Mouse (Mus musculus) heart, postnatal 36 days (tissue): ENCODE measurements around the gene Ifnar1. TPM values are rescaled to one million over a fixed set of nuclear protein-coding genes. Genes with fewer than 3 reads are reported as not detected.

ENCODE experiments used
- DNase-seq, 2 experiments: peaks; one replicate each; pipeline ENCODE4 v3.0.0; 2021 to 2022
- intact Hi-C: fragments of 180-260 bp; cut with DNase I; formaldehyde crosslinking; loops from one replicate; pipeline ENCODE4 v1.15.1; 2025
- total RNA-seq, 2 experiments: library from RNA; stranded (reverse); gene quantifications; 2 replicates each; pipeline ENCODE4 v1.2.3; 2021

Gene Ifnar1
- total RNA-seq, 2 experiments from 2014 or later = 31.5 to 32.6 TPM

- DNase-seq = no peak
These were observed 25.1 kb upstream of the Ifnar1 start for GRCm38 (mm10) chr16:91459841-91460370.

GRCm38 (mm10) chr16:91461066-91461638 is 23.9 kb upstream of the Ifnar1 start:
- intact Hi-C loops = no loop called here
- DNase-seq = peak in 1 of 2 experiments; percentile 41

More at GRCm38 (mm10) chr16:91459841-91460370, 25.1 kb upstream of the Ifnar1 start:
- intact Hi-C loops = no loop called here

DNA sequence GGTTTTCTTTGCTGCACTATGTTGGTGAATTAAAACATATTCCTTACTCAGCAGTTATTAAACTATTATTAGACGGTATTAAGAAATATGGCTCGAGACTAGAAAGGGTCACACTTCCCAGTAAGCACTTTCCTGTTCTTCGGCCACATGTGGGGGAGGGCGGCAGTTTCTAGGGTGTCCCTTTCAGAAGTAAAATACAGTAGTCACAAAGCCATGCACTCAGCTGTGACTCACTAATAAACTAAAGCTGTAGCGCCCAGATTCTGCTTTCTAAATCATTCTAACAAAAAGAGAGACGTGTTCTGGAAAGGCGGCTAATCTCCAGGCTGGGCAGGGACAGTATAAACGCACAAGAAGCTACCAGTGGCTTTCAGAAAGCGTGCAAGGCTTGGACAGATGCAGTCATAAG is 23.3 kb upstream of the Ifnar1 start:
- intact Hi-C loops = no loop called here

DNA sequence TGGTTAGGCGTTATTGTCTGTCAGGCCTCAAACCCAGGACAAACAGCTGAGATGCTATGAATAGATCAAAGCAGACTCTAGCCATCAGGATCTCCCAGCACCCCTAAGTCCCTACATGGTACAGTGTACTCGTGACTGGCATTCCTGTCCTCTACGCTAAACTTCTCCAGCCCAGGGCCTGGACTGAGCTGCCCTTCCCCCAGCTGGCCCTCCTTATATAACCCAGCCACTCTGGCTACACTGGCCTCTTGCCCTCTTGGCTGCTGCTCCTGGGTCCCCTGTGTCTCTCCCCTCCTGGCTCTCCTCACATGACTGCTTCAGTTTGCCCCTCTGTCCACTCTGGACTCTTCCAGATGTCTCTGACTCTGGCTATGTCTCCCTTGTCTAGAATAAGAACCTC is 22.4 kb upstream of the Ifnar1 start:
- intact Hi-C loops = no loop called here
- DNase-seq = peak in 1 of 2 experiments; percentile 42

More for the DNA sequence above, 23.3 kb upstream of the Ifnar1 start:
- DNase-seq = no peak

DNA sequence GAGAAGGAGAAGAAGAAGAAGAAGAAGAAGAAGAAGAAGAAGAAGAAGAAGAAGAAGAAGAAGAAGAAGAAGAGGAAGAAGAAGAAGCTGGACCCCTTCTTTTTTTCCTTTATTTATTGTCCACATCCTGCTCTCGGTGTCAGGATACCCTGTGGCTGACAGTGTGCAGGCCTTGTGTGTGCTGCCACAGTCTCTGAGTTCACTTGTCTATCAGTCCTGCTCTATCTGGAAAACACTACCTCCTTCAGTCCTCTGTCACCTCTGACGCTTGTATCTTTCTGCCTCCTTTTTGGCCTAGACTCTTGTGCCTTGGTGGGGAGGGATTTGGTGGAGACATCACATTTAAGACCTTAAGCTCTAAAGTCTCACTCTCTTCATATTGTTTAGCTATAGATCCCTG is 21.6 kb upstream of the Ifnar1 start:
- intact Hi-C loops = no loop called here
- DNase-seq = no peak

DNA sequence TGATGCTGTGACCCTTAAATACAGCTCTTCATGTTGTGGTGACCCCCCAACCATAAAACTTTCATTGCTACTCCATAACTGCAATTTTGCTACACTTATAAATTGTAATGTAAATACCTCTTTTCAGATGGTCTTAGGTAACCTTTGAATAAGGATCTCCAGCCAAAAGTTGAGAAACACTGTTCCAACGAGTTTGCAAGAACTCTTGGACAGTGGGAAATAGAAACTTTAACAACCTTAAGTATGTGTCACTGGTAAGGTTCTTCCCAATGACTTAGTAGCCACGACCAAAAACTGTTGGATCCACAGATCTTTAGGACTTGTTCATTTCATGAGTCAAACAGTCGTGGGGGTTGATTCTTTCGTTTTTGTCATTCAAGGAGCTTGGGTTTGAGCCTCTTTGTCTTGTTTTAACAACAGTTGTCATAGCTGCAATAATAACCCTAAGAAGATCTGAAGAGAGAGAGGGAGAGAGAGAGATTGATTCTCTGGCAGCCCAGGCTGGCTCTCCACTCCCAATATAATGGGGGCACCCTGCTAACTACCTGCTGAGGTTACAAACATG is 21.1 kb upstream of the Ifnar1 start:
- DNase-seq = no peak
- intact Hi-C loops = loop anchor here (2.0 kb wide), 2 partner anchors 57 to 183 kb away; partner anchors contain the start of genes Gart, Il10rb and Son

- intact Hi-C loops = loop anchor here (1.0 to 2.0 kb wide), 3 partner anchors 19 to 182 kb away; partner anchors contain the start of genes Gart, Il10rb and Son
- DNase-seq = peak; percentile 85 to 87
These were observed 20.2 kb upstream of the Ifnar1 start for GRCm38 (mm10) chr16:91464594-91465504.

DNA sequence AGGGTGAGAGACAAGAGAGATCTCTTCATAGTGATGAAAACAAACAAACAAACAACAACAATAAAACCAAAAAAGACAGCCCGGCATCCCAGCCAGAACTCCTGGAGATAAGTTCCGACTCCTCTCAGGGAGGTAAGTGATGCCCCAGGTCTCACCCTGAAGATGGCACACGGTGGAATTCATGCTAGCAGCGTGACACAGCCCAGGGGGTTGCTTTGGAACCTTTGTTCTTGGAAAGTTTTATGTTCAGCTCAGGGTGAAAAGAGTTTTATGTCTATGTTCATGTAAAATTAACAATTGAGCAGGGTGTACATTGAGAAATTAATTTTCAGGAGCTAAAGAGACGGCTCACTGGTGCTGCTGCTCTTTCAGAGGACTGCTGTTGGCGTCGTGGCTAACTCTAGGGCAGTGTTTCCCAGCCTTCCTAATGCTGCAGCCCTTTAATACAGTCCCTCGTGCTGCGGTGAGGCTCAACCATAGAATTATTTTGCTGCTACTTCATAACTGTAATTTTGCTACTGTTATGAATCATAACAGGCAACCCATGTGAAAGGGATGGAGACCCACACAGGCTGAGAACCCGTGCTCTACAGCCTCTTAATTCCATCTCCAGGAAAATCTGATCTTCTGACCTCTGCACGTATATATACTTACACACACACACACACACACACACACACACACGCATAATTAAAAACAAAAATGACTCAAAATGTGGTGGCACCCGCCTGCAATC is 19.4 kb upstream of the Ifnar1 start:
- no peak for DNase-seq
- intact Hi-C loops = loop anchor here (1.0 to 2.0 kb wide), 3 partner anchors 19 to 181 kb away; partner anchors contain the start of genes Gart, Il10rb and Son

- DNase-seq = no peak
- intact Hi-C loops = no loop called here
These were observed 18.5 kb upstream of the Ifnar1 start for GRCm38 (mm10) chr16:91466566-91466965.

GRCm38 (mm10) chr16:91470470-91470869 is 14.6 kb upstream of the Ifnar1 start:
- intact Hi-C loops = no loop called here
- no peak for DNase-seq

DNA sequence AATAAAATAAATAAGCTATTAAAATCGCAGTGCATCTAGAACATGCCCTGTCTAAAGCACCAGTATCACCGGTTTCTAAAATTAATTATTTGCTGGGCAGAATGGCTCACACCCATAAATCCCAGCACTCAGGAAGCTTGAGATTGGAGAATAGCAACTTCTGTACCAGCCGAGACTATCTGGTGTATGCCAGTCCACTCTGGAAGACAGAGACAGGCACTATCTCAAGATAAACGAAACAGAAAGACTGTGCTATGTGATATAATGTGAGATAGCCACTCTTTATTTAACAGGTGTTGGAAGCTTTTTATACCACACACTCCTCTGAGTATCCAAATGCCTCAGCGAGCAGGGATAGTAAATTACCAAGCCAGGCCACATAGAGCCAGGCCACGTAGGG is 13.6 kb upstream of the Ifnar1 start:
- DNase-seq = no peak
- intact Hi-C loops = no loop called here

- intact Hi-C loops = no loop called here
These were observed 9.3 kb upstream of the Ifnar1 start for GRCm38 (mm10) chr16:91475753-91476152.

DNA sequence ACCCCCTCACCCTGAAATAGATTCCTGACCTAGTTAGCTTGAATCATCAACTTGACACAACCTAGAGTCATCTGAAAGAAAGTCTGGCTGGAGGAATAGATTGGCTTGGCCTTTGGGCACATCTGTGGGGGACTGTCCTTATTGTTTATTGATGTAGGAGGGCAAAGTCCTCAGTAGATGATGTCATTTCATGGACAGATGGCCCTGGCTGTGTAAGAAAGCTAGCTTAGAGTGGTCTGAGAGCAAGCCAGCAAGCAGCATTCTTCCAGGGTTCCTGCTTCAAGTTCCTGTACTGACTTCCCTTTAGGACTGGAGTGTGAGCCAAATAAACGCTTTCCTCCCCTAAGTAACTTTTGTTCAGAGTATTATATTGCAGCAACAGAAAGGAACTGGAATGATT is 7.0 kb upstream of the Ifnar1 start:
- DNase-seq = no peak
- intact Hi-C loops = no loop called here

More at GRCm38 (mm10) chr16:91475753-91476152, 9.3 kb upstream of the Ifnar1 start:
- no peak for DNase-seq

- intact Hi-C loops = no loop called here
These were observed 4.5 kb upstream of the Ifnar1 start for GRCm38 (mm10) chr16:91480517-91480916.

GRCm38 (mm10) chr16:91484387-91484786 is 651 bp upstream of the Ifnar1 start:
- DNase-seq = peak in 1 of 2 experiments; percentile 27
- intact Hi-C loops = loop anchor here (1.0 kb wide), 1 partner anchor 19 kb away; no protein-coding TSS in a partner anchor

More at GRCm38 (mm10) chr16:91480517-91480916, 4.5 kb upstream of the Ifnar1 start:
- no peak for DNase-seq

DNA sequence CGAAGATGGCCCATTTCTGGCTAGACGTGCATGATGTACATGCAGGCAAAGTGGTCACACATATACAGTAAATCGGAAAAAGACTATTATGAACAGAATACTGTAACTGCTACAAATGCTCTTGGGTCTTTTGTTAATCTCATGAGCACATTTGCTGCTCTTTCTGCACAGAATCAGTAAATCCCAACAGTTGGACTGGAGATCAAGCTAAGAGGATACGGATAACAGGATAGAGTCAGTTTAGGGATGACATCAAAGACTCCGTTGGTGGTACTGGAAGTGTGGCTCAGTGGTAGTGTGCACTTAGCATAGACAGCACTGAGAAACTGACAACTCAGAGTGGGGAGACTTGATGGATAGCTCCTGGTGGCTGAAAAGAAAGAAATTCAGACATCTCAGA is 803 bp downstream of the Ifnar1 start:
- intact Hi-C loops = loop anchor here (5.0 kb wide), 1 partner anchor 79 kb away; the partner anchor contains the start of gene Il10rb

GRCm38 (mm10) chr16:91488066-91488465 is 3.0 kb downstream of the Ifnar1 start:
- DNase-seq = no peak
- intact Hi-C loops = loop anchor here (5.0 kb wide), 1 partner anchor 81 kb away; the partner anchor contains the start of gene Il10rb

More for the DNA sequence above, 803 bp downstream of the Ifnar1 start:
- DNase-seq = no peak

DNA sequence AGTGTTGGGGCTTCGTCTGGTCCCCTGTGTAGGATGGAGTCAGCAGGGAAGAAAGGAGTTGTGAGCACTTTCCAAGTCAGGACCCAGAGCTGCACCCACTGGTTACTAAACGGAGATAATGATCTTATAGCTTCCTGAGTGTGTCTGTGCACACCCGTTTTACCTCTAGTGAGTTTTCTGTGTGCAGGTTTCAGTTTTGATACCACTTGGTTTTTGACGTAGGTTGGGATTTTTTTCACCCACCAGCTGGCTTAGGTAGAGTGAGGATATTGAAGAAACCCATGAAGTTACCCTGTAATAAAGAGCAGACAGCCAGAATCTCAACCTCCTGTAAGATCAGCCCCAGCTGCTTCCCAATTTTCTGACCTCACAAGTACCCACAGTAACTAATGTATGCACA is 5.9 kb downstream of the Ifnar1 start:
- no peak for DNase-seq
- intact Hi-C loops = no loop called here

DNA sequence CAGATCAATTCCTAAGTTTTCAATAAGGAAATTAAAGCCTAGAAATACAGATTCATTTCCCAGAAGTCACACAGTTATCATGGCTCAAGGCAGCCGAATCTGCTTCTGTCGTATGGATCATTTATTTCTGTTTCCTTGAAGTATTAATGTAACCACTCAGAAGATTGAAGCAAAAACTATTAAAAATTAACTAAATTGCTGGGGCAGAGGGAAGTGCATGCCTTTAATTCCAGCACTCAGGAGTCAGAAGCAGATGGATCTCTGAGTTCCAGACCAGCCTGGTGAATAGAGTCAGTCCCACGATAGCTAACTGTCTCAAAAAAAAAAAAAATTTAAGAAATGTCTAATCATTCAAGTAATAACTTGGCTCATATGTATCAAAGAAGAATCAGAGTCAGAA is 6.4 kb downstream of the Ifnar1 start:
- no peak for DNase-seq
- intact Hi-C loops = no loop called here

DNA sequence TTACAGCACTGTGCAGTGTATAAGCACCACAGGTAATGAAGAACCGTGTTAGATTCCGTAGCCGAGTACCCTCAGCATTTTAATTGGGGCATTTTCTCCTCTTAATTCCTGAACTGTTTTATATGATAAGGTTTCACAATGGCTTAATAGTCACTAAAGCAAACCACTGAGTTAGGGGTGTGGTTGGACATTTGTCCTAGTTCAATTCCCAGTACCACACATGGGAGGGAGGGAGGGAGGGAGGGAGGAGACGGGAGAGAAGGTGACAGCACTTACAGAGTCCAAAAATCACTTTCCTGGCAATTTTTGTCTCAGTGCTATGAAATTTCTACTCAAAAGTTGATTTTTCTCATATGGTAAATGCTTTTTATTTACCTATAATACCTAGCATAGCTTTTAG is 10.5 kb downstream of the Ifnar1 start:
- intact Hi-C loops = no loop called here
- DNase-seq = no peak
